31 mouse cellular contexts compared by ENCODE assay signal in the genomic region with DNA sequence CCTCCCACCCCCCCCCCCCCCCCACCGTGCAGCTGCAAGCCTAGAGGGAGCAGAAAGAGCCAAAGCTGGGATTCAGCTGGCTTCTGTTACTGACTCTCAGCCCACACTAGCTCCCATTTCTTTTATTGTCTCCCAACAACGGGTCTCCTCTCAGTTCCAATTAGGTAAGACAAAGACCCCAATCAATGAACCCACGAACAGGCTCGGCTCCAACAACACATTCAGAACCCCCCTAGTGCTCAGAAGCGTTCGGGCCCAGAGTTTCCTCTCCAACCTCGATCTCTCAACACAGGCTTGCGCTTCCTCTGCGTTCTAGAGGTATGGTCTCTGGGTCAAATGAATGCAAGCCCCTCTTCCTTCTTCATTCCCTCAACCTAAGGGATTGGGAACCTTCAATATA. TPM values are rescaled to one million over a fixed set of nuclear protein-coding genes. Genes with fewer than 3 reads are reported as not detected.
DNase-seq lines count a peak whose midpoint lies in the region; ATAC-seq and TF ChIP-seq lines count a peak whose summit lies in the region.
"Had no signal": no experiment of that assay in that cellular context is flagged by ENCODE, and none has a peak within 500 bp of the region (broad histone marks: within the 10 kb centered on the region; RNA-seq: fewer than 3 reads in every experiment).

No protein-coding gene starts in this region.

- no peak overlapping the region for H3K9ac ChIP-seq in heart, postnatal 0 days (replicated peaks; ENCODE audit: low read depth, low read length)
- H3K9ac ChIP-seq in heart, embryonic 11.5 days (ENCODE audit: low read depth, low read length), result no peak overlapping the region
- no peak overlapping the region for H3K9ac ChIP-seq in limb, embryonic 13.5 days
- H3K9ac ChIP-seq: embryonic facial prominence, embryonic 15.5 days; forebrain, embryonic 13.5 days; hindbrain, embryonic 13.5 days; liver, embryonic 14.5 days; neural tube, embryonic 13.5 days; stomach, embryonic 15.5 days had no signal

- H3K27ac ChIP-seq in heart, postnatal 0 days (ENCODE audit: low read depth), result no peak overlapping the region
- H3K27ac ChIP-seq in heart, embryonic 11.5 days (ENCODE audit: low read depth, low read length), result no peak overlapping the region
- no peak overlapping the region for H3K27ac ChIP-seq in limb, embryonic 13.5 days
- H3K27ac ChIP-seq: embryonic facial prominence, embryonic 15.5 days; forebrain, embryonic 13.5 days; heart, adult 2 months; hindbrain, embryonic 13.5 days; liver, embryonic 14.5 days; macrophage; neural tube, embryonic 13.5 days; stomach, embryonic 15.5 days had no signal

- H3K27me3 ChIP-seq in heart, postnatal 0 days (ENCODE audit: control insufficient read depth, insufficient read depth, low read length), result peaks cover 86% of the 10 kb centered on the region
- H3K27me3 ChIP-seq in heart, embryonic 11.5 days (ENCODE audit: control insufficient read depth, insufficient read depth, low read length), result peaks cover 66% of the 10 kb centered on the region
- H3K27me3 ChIP-seq in limb, embryonic 13.5 days, result peaks cover 62% of the 10 kb centered on the region

- H3K9me3 ChIP-seq in heart, postnatal 0 days (replicated peaks; ENCODE audit: control insufficient read depth, low read length), result no peaks in the 10 kb centered on the region
- H3K9me3 ChIP-seq in heart, embryonic 11.5 days (replicated peaks; ENCODE audit: control insufficient read depth, low read length), result no peaks in the 10 kb centered on the region
- H3K9me3 ChIP-seq in limb, embryonic 13.5 days, result no peaks in the 10 kb centered on the region
- H3K9me3 ChIP-seq: embryonic facial prominence, embryonic 15.5 days; forebrain, embryonic 13.5 days; hindbrain, embryonic 13.5 days; neural tube, embryonic 13.5 days; stomach, embryonic 15.5 days had no signal

- no peak overlapping the region for H3K4me2 ChIP-seq in heart, postnatal 0 days (ENCODE audit: low read depth, low read length)
- H3K4me2 ChIP-seq in heart, embryonic 11.5 days, result no peak overlapping the region
- peak overlapping the region; percentile 53 for H3K4me2 ChIP-seq in limb, embryonic 13.5 days (replicated peaks)
- H3K4me2 ChIP-seq: embryonic facial prominence, embryonic 15.5 days; forebrain, embryonic 13.5 days; hindbrain, embryonic 13.5 days; neural tube, embryonic 13.5 days; stomach, embryonic 15.5 days had no signal

- DNase-seq in heart, postnatal 0 days (ENCODE audit: low spot score), result no peak
- peak; percentile 19 for DNase-seq in retina, embryonic 14.5 days (ENCODE audit: low spot score)
- no peak for DNase-seq in retina, postnatal 1 day
- DNase-seq in embryo, embryonic 11 days, result peak; percentile 24
- DNase-seq in adrenal gland, adult 18-20 months (ENCODE audit: low spot score in 2 of 2), result no peak
- no peak for DNase-seq in layer of hippocampus, adult 9-11 months
- DNase-seq: adrenal gland, postnatal 36 days; B cell, adult 2 months; cerebellum, adult 2 months; cerebellum, postnatal 25 days; gastrocnemius, postnatal 25 days; heart, adult 2 months; heart, postnatal 36 days; kidney, adult 9 months; kidney, postnatal 14 days; liver; lung, adult 2 months; lung, postnatal 10 days; right cerebral cortex, postnatal 25 days had no signal

- 0 out of 2 replicates have a peak overlapping the region, but pooled peaks have one; percentile 1 for H3K4me3 ChIP-seq in heart, postnatal 0 days (ENCODE audit: low read depth, low read length)
- H3K4me3 ChIP-seq in heart, embryonic 11.5 days (ENCODE audit: low read depth, low read length), result no peak overlapping the region
- no peak overlapping the region for H3K4me3 ChIP-seq in limb, embryonic 13.5 days
- H3K4me3 ChIP-seq: embryonic facial prominence, embryonic 15.5 days; forebrain, embryonic 13.5 days; heart, adult 2 months; hindbrain, embryonic 13.5 days; myocyte; neural tube, embryonic 13.5 days; stomach, embryonic 15.5 days had no signal

- no peaks in the 10 kb centered on the region for H3K4me1 ChIP-seq in heart, postnatal 0 days (ENCODE audit: control insufficient read depth, insufficient read depth)
- H3K4me1 ChIP-seq in heart, embryonic 11.5 days (ENCODE audit: control insufficient read depth, insufficient read depth, low read length), result peaks cover 9% of the 10 kb centered on the region
- peaks cover 52% of the 10 kb centered on the region for H3K4me1 ChIP-seq in limb, embryonic 13.5 days

- no peak for TF ChIP-seq CTCF in heart, postnatal 0 days (IDR thresholded peaks at IDR 0.05; ENCODE audit: low read depth)

- H3K36me3 ChIP-seq in heart, postnatal 0 days (replicated peaks; ENCODE audit: control insufficient read depth, insufficient read depth, low read length), result no peaks in the 10 kb centered on the region
- H3K36me3 ChIP-seq in heart, embryonic 11.5 days (ENCODE audit: control insufficient read depth, insufficient read depth, low read length), result no peaks in the 10 kb centered on the region
- no peaks in the 10 kb centered on the region for H3K36me3 ChIP-seq in limb, embryonic 13.5 days
- H3K36me3 ChIP-seq: embryonic facial prominence, embryonic 15.5 days; hindbrain, embryonic 13.5 days; neural tube, embryonic 13.5 days; stomach, embryonic 15.5 days had no signal

- WGBS in heart, postnatal 0 days, result 40% methylated on average over 9 of the region's 9 CpGs
- WGBS in heart, embryonic 11.5 days (ENCODE audit: insufficient replicate concordance), result 3% methylated on average over 9 of the region's 9 CpGs
- 8% methylated on average over 9 of the region's 9 CpGs for WGBS in limb, embryonic 13.5 days

- no peak for TF ChIP-seq EP300 in heart, postnatal 0 days (IDR thresholded peaks at IDR 0.05; ENCODE audit: low read depth)

- no peak for ATAC-seq in heart, postnatal 0 days (ENCODE audit: insufficient read depth, low read depth)
- no peak for ATAC-seq in heart, embryonic 11.5 days (replicated peaks; ENCODE audit: insufficient number of reproducible peaks, low FRiP score, low TSS enrichment)
- no peak for ATAC-seq in limb, embryonic 13.5 days (ENCODE audit: low FRiP score, low read depth)
- ATAC-seq: forebrain, embryonic 13.5 days; intestine, postnatal 0 days; midbrain, embryonic 16.5 days had no signal

RNA-seq across cellular contexts. Expression of a gene that starts 4.0 kb away (rescaled TPM):
- total RNA-seq in heart, postnatal 0 days (2014; rRNA removed; ENCODE audit: low replicate concordance), result 14.8 and 17.2 TPM in 2 replicates
- polyA plus RNA-seq in heart, postnatal 0 days (2015; fragmentation: Nextera tagmentation; extraction: Ambion mirVana), result 3.7 and 4.4 TPM in 2 replicates
- 15.9 and 16.7 TPM in 2 replicates for polyA plus RNA-seq in heart, embryonic 11.5 days (2014; fragmentation: Nextera tagmentation; extraction: Ambion mirVana)
- polyA plus RNA-seq in limb, embryonic 13.5 days (2015; fragmentation: Nextera tagmentation; extraction: Ambion mirVana), result 21.0 and 23.3 TPM in 2 replicates
- total RNA-seq in adrenal gland, adult 18-20 months (2021), result 1 to 10 TPM in 1 of 2 experiments, under 1 TPM in 1; 0.70 to 1.4 TPM
- polyA plus RNA-seq: macrophage had no signal

Comparison
In these comparisons a context has a peak if more than half of its experiments do, and no peak if none do; other contexts are left out.
1. DNase-seq: peak in retina, embryonic 14.5 days (single experiment) and embryo, embryonic 11 days (single experiment); none in heart, postnatal 0 days (single experiment), retina, postnatal 1 day (single experiment), adrenal gland, adult 18-20 months (0 of 2) and layer of hippocampus, adult 9-11 months (single experiment).